Mouse (Mus musculus) cortical plate, adult 2 months (tissue): Measurements from ENCODE around the gene Pla2g2f. TPM values are rescaled to one million over a fixed set of nuclear protein-coding genes. Genes with fewer than 3 reads are reported as not detected.

Experiments used
- H3K27ac ChIP-seq: fragments of 200-500 bp; 2 replicates; pipeline ENCODE4 v1.5.1; 2012; ENCODE audit warnings: low read length, control low read depth, inconsistent platforms; ENCODE audit not compliant: insufficient read depth
- H3K4me1 ChIP-seq: fragments of 200-500 bp; 2 replicates; pipeline ENCODE4 v1.6.1; 2011; ENCODE audit warnings: low read length; ENCODE audit not compliant: control insufficient read depth, insufficient read depth
- H3K4me3 ChIP-seq: fragments of 200-500 bp; 2 replicates; pipeline ENCODE4 v1.5.1; 2011; ENCODE audit warnings: mild to moderate bottlenecking, low read length, control low read depth; ENCODE audit not compliant: insufficient read depth
- CTCF ChIP-seq: fragments of 200-500 bp; IDR thresholded peaks from 2 replicates; pipeline ENCODE4 v1.5.1; 2011; ENCODE audit warnings: mild to moderate bottlenecking, control low read depth, low read length; ENCODE audit not compliant: insufficient read depth; ENCODE audit errors: extremely low read depth
- POLR2A ChIP-seq: fragments of 200-500 bp; IDR thresholded peaks from 2 replicates; pipeline ENCODE4 v1.6.1; 2011; ENCODE audit warnings: mild to moderate bottlenecking, low read length, control low read depth; ENCODE audit not compliant: insufficient read depth; ENCODE audit errors: extremely low read depth
- polyA plus RNA-seq: library from polyadenylated mRNA; depleted of rRNA; stranded (reverse); fragments of >200 nt; gene quantifications from 2 replicates; pipeline ENCODE4 v1.2.3, GENCODE M21; 2012; rRNA removed

Gene Pla2g2f
- polyA plus RNA-seq, 1 experiment, result 0.06 TPM

GRCm38 (mm10) chr4:138709246-138709645 lies 48.2 kb downstream of the Pla2g2f start:
- Histone ChIP-seq H3K4me1 (peaks cover 2% of the 10 kb centered on the region; the same call in 1 of the 2 replicates), H3K4me3 (no peak overlapping the region), H3K27ac (no peak overlapping the region)
- TF ChIP-seq POLR2A (no peak), CTCF (no peak)

GRCm38 (mm10) chr4:138708636-138709035 lies 48.8 kb downstream of the Pla2g2f start:
- no peak overlapping the region for H3K4me3 ChIP-seq
- no peak overlapping the region for H3K27ac ChIP-seq
- peaks cover 2% of the 10 kb centered on the region; the same call in 1 of the 2 replicates for H3K4me1 ChIP-seq
- TF ChIP-seq POLR2A (no peak), CTCF (peak; percentile 65)

DNA sequence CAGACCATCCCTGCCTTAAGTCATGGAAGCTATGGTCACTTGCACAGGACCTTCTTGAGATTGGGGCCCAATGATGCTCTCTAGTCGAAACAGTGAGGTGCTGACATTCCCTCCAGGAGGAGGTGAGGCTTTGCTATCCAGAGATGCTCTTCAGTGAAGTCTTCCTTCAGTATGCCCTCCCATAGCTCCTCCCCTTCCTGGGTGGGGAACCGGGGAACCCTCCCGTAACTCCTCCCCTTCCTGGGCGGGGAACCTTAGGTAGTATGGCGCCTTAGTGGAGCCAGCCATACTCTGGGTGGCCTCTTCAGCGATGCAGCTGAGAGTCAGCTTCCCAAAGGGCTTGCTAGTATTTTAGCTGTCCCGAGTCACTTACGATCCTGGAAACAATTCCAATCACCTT lies 50.8 kb downstream of the Pla2g2f start:
- H3K4me3 ChIP-seq, result no peak overlapping the region
- H3K4me1 ChIP-seq, result peaks cover 2% of the 10 kb centered on the region; the same call in 1 of the 2 replicates
- TF ChIP-seq POLR2A (no peak), CTCF (no peak)
- H3K27ac ChIP-seq, result no peak overlapping the region

GRCm38 (mm10) chr4:138704169-138704568 lies 53.3 kb downstream of the Pla2g2f start:
- H3K4me3 ChIP-seq, result no peak overlapping the region
- TF ChIP-seq CTCF (no peak), POLR2A (no peak)
- H3K27ac ChIP-seq, result no peak overlapping the region
- no peaks in the 10 kb centered on the region for H3K4me1 ChIP-seq

DNA sequence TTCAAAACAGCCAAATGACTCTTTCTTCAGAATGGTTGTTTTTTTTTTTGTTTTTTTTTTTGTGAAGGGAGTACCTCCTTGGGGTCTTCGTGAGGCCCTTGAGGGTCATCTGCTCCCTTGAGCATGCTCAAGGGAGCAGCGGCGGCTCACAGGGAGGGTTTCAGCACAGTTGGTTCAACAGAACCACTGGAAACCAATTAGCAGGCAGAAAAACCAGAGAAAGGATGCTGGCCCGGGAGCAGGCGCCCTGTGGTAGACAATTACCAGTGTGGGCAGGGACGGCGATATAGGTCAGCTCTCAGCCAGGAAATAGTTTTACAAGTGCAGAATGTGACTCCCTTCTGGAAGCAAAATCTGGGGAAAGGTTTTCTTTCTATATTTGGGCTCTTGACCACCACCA lies 53.8 kb downstream of the Pla2g2f start:
- Histone ChIP-seq H3K4me3 (no peak overlapping the region), H3K27ac (no peak overlapping the region), H3K4me1 (no peaks in the 10 kb centered on the region)
- TF ChIP-seq CTCF, result no peak
- TF ChIP-seq POLR2A, result no peak

- H3K4me1 ChIP-seq, result no peaks in the 10 kb centered on the region
- no peak overlapping the region for H3K27ac ChIP-seq
- no peak overlapping the region for H3K4me3 ChIP-seq
- no peak for TF ChIP-seq POLR2A
- TF ChIP-seq CTCF, result no peak
These were observed 54.9 kb downstream of the Pla2g2f start for GRCm38 (mm10) chr4:138702528-138702927.

DNA sequence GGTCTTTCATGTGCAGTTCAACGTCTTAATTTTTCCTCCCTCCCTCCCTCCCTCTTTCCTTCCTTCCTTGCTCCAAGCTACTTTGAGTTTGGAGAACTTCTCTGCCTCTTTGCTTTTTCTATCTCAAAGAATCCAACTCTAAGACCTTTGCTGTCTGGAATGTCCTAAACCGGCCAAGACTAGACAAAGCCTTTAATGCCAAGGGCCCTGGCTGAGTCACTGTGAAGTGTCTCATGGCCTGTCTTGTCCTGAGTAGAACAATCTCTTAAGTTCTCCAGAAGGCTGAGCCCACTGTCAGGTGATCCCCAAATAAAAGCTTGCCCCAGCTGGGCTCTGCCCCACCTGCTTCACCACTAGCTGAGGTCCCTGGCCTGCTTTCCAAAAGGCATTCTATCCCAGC lies 55.4 kb downstream of the Pla2g2f start:
- TF ChIP-seq POLR2A (no peak), CTCF (no peak)
- Histone ChIP-seq H3K4me3 (no peak overlapping the region), H3K27ac (no peak overlapping the region), H3K4me1 (no peaks in the 10 kb centered on the region)

GRCm38 (mm10) chr4:138701111-138701510 lies 56.3 kb downstream of the Pla2g2f start:
- Histone ChIP-seq H3K4me3 (no peak overlapping the region), H3K4me1 (no peaks in the 10 kb centered on the region), H3K27ac (no peak overlapping the region)
- no peak for TF ChIP-seq CTCF
- TF ChIP-seq POLR2A, result no peak

Other genes with a start within 250 kb of the Pla2g2f start
- gene Vwa5b1, start 121.7 kb downstream of the Pla2g2f start, polyA plus RNA-seq, result 1.5 and 2.0 TPM in 2 replicates
- gene Pla2g2c, start 32.8 kb downstream of the Pla2g2f start, polyA plus RNA-seq, result 0.29 and 0.32 TPM in 2 replicates
- gene Ubxn10, start 20.5 kb downstream of the Pla2g2f start, polyA plus RNA-seq, result 1.2 and 1.3 TPM in 2 replicates
- 0.19 and 0.28 TPM in 2 replicates for gene Pla2g2d, start 18.1 kb upstream of the Pla2g2f start, polyA plus RNA-seq
- 2.9 and 4.2 TPM in 2 replicates for gene Pla2g5, start 105.9 kb upstream of the Pla2g2f start, polyA plus RNA-seq
- gene Gm13030, start 116.3 kb upstream of the Pla2g2f start, polyA plus RNA-seq, result not detected in 2 replicates
- not detected in 2 replicates for gene Pla2g2e, start 120.3 kb upstream of the Pla2g2f start, polyA plus RNA-seq
- 14.7 and 15.1 TPM in 2 replicates for gene Otud3, start 156.3 kb upstream of the Pla2g2f start, polyA plus RNA-seq
- not detected in 2 replicates for gene Rnf186, start 209.5 kb upstream of the Pla2g2f start, polyA plus RNA-seq
- 2.6 and 3.4 TPM in 2 replicates for gene Tmco4, start 215.3 kb upstream of the Pla2g2f start, polyA plus RNA-seq